Mouse (Mus musculus): ENCODE results near the gene Ap2m1.

Gene Ap2m1

DNA sequence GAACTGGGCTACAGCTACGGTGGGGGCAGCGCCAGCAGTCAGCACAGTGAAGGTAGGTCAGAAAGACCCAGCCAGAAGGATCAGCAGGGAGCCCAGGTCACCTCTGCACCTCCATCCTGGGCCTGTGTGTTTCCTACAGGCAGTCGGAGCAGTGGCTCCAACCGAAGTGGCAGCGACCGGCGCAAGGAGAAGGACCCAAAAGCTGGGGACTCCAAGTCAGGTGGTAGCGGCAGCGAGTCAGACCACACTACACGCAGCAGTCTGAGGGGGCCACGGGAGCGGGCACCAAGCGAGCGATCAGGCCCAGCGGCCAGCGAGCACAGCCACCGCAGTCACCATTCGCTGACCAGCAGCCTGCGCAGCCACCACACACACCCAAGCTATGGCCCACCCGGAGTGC, 4.3 kb upstream of the Ap2m1 start:
- no peak for DNase-seq

DNA sequence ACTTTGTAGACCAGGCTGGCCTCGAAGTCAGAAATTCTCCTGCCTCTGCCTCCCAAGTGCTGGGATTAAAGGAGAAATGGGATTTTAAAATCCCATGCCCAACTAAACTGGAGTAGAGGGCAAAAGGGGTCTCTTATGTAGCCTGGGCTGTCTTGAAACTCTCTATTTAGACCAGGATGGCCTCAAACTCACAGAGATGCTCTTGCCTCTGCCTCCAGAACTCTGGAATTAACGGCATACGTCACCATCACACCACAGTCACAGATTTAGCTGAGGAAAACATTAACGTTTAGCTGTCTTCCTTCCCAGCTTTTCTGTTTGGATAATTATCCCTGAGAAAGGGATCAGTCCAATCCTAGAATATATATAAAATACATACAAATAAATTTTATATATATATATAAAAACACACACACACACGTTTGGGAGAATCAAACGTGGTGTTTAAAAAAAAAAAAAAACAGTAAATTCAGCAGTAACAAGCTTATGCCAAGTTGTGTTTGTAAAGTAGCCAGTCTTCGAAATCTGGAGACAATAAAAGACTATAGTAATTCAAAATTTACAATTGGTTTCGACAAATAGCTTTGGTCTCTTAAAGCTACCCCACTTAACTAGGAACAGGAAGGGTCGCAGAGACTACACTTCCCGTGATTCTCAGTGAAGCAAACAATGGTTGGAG, 522 bp upstream of the Ap2m1 start:
- no peak for DNase-seq

DNA sequence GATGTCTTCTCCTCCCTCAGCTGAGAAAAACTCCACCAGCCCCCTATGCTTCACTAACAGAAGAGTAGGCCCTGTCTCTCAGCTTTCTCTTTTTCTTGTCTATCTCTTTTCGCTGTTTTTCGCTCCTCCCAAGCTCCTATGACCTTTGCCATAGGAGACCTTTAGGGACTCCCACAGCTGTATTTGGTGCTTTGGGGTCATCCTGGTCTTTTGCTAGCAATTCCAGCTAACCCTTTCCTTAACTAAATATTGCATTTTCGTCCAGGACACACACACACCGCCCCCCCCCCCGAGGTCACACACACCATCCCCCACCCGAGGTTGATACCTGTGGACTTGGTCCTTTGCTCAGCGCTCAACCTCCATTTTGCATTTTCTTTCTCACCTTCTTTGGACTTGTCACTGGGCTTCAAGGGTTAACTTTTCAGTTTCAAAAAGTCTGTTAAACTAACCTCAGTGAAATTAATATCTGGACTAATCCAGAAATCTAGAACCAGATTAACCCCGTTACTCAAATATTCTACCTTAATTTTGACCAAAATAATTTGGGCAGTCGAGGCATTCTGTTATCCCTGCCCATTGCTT, 895 bp downstream of the Ap2m1 start:
- no peak for DNase-seq

DNA sequence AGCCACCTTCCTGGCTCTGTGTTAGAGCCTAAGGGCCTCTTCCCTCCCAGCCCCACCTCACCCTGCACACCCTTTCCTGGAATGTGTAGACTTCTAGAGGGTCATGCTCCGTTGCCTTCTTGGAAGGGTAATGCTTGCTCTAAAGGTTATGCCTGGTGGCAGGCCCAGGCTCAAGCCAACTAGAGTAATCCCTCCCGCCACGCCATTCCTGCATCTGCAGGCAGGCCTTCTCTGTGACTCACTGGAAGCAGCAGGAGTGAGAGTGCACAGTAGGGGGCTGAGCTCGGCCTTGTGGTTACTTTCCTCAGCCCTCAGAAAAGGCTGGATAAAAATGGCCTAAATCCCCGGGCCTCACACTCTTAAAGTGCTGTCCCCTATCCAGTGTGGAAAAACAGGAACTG, 1.8 kb downstream of the Ap2m1 start:
- peak; percentile 89 for DNase-seq

DNA sequence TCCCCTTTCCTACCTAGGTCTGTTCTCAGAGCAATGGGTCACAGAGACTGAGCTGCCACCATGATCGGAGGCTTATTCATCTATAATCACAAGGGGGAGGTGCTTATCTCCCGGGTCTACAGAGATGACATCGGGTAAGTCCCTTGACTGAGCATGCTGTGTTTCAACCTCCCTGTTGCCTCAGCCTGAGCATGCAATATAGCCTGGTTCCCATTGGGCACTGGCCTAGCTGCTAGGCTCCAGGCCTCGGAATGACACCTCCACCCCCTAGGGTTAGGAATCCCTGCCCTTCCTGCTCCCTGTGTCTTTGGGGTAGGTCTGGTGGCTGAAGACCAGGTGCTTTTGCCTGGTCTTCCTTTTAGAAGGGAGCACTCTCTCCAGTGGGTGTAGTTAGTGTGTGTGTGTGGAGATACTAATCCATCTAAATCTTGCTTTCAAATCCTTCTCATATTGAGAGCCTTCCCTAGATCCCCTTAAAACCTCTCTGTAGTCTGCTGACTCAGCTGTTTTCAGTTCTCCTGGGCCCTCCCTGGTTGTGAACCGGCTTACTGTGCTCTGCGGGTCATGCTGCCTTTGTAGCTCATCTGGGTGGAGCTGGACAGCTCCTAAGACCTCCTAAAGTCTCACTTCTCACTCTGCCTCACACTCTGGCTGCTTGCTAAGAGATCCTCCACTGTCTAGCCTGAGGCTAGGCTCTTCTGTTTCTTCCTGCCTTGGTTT, 2.5 kb downstream of the Ap2m1 start:
- no peak for DNase-seq

DNA sequence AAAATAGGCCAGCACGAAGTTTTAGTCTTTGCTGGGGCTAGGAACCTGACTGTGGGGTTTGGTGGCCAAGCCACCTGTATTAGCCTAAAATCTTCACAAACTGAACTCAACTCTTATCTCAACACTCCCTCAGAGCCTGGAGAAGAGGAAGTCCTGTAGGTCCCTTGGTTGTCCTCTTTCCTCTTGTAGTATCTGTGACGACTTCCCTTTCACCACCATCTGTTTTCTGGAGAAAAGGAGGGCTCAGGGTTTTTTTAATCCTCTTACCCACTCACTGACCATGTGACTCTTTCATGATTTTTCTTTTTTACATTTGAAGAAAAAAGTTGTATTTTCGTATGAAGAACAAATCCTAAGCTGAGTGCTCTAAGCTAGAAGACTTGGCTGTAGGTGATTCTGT, 4.4 kb downstream of the Ap2m1 start:
- no peak for DNase-seq

DNA sequence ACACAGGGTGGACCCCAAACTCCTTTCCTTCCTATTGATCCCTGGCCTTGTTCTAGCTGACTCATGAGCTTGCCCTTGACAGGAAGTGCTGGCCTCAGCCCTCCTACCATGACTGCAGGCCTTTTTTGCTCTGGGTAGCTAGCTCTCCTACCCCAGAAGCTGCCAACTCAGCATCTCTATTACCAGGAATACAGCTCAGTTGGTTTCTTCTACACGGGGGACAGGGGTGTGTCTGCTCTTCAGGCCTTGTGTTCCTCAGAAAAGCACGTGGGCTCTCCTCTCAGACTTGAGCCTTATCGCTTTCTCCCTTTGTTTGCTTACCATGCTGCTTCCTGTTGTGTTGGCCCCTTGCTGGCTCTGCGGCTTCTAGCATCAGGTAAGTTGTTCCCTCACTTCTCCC, 5.2 kb downstream of the Ap2m1 start:
- no peak for DNase-seq

DNA sequence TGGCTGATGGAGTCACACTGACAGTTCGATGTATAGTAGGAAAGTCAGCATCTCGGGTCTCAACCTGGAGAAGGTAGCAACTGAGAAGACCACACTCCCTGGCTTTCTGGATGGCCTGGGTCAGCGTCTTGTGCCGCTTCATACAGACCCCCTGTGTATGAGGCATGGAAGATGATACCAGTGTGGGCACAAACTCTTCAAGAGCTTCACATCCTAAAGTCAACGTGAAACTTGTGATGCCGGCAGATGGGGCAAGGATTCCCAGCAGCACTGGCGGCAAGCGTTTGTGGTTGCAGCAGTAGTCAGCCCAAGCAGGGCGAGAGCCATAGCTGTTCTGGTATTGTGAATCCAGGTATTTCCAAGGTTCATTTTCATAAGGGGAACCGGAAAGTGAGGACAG, 10.4 kb downstream of the Ap2m1 start:
- no peak for DNase-seq

DNA sequence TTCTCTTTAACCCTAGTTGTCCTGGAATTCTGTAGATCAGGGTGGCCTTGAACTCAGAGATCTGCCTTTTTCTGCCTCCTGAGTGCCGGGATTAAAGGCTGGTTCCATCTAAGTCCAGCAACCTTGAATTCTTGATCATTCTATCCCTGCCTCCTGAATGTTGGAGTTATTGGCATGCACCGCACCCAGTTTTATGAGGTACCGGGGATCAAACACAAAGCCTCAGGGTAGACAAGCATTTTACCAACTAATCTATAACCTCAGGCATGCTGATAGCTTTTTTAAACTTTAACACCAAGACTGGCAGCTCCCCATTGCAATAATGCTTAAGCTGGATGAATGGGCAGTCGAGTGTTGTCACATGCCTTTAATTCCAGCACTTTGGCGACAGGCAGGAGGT, 12.1 kb downstream of the Ap2m1 start:
- no peak for DNase-seq

DNA sequence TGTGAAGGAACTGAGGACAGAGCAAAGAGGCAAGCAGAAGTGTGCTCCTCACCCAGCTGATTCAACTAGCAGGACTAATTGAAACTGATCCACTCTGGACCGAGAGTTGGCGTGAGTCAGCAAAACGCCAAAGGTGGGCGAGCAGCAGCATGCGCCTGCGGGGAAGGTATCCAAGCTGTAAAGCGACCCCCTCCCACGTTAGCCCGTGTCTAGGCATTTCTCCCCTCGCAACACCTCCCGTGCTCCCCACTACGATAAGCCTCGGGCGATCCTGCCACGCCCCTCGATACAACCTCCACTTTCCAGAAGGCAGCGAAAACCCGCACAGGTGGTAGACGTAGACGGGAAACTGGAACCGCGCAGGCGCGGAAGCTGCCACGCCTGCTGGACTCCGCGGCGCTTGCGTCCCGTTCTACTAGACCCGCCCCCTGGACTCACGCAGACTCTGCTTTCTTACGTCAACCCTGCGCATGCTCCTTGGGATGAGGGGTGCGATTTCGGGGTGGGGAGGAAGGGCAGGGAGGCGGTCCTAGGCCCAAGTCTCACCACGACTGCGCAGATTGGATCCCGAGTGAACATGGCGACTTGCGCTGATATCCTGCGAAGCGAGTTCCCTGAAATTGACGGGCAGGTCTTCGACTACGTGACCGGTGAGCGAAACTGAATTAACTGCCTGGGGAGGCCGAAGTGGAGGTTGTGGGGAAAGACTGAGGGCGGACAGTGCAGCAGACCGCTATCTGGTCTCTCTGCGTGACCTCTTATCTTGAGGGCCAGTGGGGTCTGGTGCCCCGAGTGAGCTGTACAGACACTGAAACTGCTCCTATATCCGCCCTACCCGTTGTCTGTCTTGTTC, 13.0 kb downstream of the Ap2m1 start, which contains the start of gene Abcf3:
TSS of gene Abcf3 (plus strand) at position 482 of the 853 bp plus-strand sequence.
- peak; percentile 99 for DNase-seq

DNA sequence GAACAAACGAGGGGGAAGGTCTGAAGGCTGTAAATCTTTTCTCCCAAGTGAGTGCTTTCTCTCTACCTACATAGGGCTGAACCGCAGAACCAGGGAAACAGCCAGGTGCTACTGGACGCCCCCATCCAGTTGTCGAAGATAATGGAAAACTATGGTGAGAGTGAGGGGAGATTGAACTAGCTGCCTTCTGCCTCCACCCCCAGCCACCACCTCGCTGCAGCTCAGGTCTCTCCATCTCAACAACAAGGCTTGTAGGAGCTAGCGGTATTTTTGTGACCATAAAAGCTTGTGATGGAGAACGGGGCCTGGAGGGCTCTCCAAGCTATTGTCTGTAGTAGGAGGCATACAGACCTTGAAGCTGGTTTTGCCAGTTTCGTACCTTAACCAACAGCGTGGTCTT, 13.9 kb downstream of the Ap2m1 start:
- DNase-seq: no peak

DNA sequence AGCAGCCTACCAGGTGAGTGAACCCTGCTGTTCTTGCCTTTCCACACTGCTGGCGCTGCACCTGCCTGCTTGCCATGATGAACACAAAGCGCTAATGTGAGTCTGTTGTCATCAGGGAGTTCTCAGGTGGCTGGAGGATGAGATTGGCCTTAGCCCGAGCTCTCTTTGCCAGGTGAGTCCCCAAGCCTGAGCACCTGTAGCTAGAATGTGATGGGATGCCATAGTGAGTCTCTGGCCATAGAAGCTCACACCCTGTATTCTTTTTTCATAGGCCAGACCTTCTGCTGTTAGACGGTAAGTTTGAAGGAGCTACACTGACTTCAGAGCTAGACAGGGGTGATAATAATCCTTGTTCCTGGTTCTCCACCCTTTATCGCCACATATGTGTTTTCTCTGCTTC, 16.4 kb downstream of the Ap2m1 start:
- DNase-seq: no peak

DNA sequence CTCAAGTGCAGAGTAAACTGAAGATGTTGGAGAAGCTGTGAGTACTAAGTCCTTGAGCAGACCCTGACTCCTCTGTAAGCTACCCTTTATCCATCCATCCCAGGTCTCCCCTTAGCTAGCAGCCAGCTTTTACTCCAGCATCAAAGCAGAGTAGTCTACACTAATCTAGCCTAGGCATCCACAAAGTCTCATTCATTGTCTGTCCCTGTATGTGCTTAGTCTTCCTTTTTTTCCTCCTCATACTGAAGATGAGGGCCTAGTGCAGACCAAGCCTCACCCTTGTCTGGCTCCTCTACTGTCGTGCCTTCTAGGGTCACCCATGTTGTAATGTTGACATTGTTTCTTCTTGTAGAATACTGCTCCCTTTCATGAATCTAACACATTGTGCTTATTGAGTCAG, 17.3 kb downstream of the Ap2m1 start:
- DNase-seq: no peak

DNA sequence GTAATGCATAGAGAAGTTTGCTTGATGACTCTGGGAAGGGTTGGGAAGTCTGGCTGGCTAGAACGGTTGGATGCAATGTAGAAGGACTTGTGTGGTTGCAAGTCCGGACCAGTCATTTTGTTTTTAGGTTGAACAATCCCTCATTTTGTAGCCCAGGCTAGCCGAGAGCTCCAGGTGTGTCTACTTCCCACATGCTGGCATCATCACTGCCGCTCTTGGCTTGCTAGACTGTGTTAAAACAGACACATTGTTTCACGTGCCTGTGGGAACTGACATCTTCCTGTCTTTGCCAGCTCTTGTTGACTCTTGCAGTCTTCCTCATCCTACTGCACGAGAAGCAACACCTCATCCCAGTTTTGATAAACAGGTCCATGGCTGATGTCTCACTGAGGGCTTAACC, 19.7 kb downstream of the Ap2m1 start:
- DNase-seq: no peak

DNA sequence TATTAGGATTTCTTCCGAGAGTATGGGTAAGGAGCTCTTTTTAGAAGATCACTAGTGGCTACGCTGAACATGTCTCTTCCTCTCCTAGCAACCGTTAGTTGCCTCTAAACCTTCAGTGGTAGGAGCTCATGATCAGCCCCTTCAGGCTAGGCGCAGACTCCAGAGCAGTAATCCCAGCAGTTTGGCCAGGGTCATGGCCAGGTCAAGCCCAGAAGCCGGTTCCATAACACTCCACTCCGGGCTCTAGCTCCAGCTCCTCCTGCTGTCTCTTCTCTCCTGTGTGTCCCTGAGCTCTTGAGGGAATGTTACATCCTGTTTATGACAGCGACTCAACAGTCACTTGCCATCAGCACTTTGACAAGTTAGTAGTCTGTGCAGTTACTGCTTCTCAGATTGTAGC, 22.1 kb downstream of the Ap2m1 start:
- no peak for DNase-seq

DNA sequence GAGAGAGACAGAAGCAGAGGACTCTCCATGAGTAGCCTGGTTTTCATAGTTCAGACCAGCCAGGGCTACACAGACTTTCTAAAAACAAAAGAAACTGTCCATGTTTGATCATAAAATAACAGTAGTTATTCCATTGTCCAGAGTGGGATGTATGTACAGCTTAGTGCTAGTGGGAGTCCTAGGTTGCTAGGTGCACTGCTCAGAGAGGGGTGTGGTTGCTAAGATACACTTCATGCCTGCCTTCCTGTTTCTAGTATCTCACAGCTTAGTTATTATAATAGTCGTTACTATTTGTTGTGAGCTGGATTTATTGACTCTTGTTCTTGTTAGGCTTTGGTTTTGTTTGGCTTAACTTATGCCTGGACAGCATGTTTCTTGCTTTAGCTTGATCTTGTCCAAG, 29.8 kb downstream of the Ap2m1 start:
- DNase-seq: no peak

DNA sequence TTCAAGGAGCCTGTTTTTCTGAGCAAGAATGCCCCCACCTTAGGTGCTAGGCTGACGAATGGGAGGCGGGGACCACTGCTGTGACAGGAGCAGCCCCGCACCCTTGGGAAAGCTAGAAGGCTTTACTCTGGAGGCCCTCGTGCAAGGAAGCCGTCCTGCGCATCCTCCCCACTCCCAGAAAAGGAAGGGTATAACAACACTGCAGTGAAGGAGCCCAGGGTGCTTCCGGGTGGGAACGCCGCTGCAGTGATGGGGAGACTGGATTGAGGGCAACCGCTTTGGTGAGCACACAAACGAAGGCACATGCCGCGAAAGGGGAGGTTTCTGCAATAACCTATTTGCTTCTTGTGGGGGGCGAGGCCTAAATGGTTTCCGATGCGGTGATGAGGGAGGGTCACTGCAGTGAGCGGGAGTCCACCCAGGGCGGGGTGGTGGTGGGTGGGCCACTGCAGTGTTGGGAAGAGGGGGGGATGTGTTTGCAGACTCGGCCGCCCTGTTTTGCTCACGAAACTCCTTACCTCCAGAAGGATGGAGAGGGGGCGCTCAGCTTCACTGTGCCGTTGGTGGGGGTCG, 54.2 kb downstream of the Ap2m1 start, which contains the start of gene Vwa5b2:
TSS of gene Vwa5b2 (plus strand) at position 106 of the 573 bp plus-strand sequence.
- DNase-seq: no peak

DNA sequence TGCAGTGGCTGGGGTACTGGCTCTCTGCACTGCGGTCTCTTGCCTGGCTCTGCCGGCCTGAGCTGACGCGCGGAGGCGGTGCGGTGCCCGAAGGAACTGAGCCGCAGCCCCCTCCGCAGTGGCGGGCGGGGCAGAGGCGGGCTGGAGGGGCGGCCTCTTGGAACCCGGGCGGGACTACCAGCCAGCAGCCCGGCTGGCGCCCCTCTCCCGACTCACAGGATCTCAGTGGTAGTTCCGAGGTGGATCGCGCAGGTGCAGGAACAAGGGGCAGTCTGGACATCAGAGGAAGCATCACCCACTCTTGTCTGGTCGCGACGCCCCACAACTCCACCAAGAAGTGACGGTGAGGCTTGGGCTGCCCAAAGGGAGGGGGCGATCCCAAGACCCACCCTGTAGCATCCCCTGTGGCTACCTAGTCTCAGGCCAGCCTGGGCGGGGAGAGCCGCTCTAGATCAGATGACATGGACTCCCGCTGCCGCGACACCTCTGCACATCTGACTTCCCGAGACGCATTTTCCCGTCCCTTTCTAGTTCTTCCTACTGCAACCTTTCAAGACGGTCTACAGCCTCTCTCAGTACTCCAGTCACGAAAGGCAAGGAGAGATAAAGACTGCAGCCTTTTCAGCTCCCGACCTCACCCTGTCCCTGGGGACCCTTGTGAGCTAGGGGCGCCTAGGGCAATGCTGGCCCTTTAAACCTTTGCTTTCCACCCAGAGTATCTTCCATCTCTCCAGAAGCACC, 54.8 kb downstream of the Ap2m1 start:
- DNase-seq: no peak

DNA sequence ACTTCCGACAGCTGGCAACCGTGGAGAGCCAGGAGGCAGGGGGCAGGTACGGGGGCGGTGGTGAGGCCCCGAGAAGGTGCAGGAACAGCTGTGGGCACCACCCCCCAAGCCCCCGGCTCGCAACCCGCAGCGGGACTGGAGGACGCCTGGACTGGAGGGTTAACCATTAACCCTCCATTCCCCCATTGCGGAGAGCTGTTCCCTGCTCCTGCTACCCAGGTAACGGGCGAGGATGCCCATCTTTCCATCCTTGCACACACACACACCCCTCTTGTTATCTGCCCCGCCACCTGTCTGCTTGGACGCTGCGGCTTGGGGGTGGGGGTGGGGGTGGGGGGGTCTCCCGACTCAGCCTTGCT, 55.4 kb downstream of the Ap2m1 start:
- no peak for DNase-seq

DNA sequence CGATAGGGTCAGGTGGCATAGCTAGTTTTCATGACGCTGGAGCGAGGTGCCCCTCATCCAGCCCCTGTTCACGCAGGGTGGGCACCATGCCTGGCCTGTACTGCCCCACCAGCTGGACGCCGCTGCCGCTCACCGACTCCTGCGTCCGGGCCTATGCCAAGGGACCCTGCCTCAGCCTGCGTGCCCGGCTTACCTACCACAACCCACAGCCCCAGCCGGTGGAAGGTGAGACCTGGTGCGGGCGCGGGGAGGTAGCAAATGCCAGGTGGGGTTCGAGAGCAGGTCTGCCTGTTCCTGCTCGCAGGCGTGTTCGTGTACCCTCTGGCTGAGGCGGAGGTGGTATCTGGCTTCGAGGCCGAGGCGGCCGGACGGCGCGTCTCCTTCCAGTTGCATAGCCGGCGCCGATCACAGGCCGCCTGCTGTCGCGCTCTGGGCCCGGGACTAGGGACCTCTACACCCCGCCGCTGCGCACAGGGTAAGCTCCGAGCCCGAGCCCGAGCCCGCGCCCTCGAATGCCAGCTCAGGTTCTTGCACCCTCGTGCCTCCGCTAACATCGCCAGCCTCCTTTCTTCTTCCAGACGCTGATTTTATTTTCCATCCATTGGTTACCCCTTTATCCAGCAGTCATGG, 55.9 kb downstream of the Ap2m1 start:
- no peak for DNase-seq
